Mouse (Mus musculus) liver, embryonic 16.5 days (tissue): Measurements from ENCODE around the gene Pou2f2. TPM values are rescaled to one million over a fixed set of nuclear protein-coding genes. Genes with fewer than 3 reads are reported as not detected.

Experiments
- ATAC-seq: fragments of 200-750 bp; cut with Nextera tagmentation; 2 replicates; pipeline ENCODE4 v1.8.0; 2017; ENCODE audit warnings: low read depth, mild to moderate bottlenecking, moderate number of reproducible peaks, moderate library complexity
- H3K27ac ChIP-seq: fragments of 300-500 bp; sonication (generic); 2 replicates; pipeline ENCODE4 v1.5.1; 2014; ENCODE audit warnings: mild to moderate bottlenecking, low read length
- H3K27me3 ChIP-seq: fragments of 300-500 bp; sonication (generic); 2 replicates; pipeline ENCODE4 v1.6.1; 2014; ENCODE audit warnings: low read depth, low read length, mixed read lengths; ENCODE audit not compliant: control insufficient read depth, insufficient read depth
- H3K36me3 ChIP-seq: fragments of 300-500 bp; sonication (generic); 2 replicates; pipeline ENCODE4 v1.6.1; 2014; ENCODE audit warnings: mild to moderate bottlenecking; ENCODE audit not compliant: control insufficient read depth, insufficient read depth
- H3K4me1 ChIP-seq: fragments of 300-500 bp; sonication (generic); 2 replicates; pipeline ENCODE4 v1.6.1; 2014; ENCODE audit warnings: low read depth, low read length, mixed read lengths; ENCODE audit not compliant: control insufficient read depth
- H3K4me2 ChIP-seq: fragments of 300-500 bp; sonication (generic); 2 replicates; pipeline ENCODE4 v1.6.1; 2014; ENCODE audit warnings: low read depth, low read length, mixed read lengths
- H3K4me3 ChIP-seq: fragments of 300-500 bp; sonication (generic); 2 replicates; pipeline ENCODE4 v1.5.1; 2014; ENCODE audit warnings: low read depth, mild to moderate bottlenecking, low read length
- H3K9ac ChIP-seq: fragments of 300-500 bp; sonication (generic); 2 replicates; pipeline ENCODE4 v1.6.1; 2014; ENCODE audit warnings: low read depth, low read length
- H3K9me3 ChIP-seq: fragments of 300-500 bp; sonication (generic); replicated peaks from 2 replicates; pipeline ENCODE4 v1.6.1; 2016; ENCODE audit warnings: low read length; ENCODE audit not compliant: control insufficient read depth
- WGBS: fragments of 180-500 bp; shearing (Covaris S2); extraction: QIAGEN DNeasy Blood & Tissue Kit; methylation state at CpG from one replicate; pipeline ENCODE4 v1.1.7; 2014; ENCODE audit not compliant: insufficient replicate concordance; 5-methylcytosine and 5-hydroxymethylcytosine counted together
- polyA plus RNA-seq: library from polyadenylated mRNA; unstranded; fragments of >200 nt; fragmentation: Nextera tagmentation; extraction: Ambion mirVana; gene quantifications from 2 replicates; pipeline ENCODE4 v1.2.1, GENCODE M21; 2015

Gene Pou2f2
- polyA plus RNA-seq, 1 experiment from 2014 or later: 1.7 TPM

DNA sequence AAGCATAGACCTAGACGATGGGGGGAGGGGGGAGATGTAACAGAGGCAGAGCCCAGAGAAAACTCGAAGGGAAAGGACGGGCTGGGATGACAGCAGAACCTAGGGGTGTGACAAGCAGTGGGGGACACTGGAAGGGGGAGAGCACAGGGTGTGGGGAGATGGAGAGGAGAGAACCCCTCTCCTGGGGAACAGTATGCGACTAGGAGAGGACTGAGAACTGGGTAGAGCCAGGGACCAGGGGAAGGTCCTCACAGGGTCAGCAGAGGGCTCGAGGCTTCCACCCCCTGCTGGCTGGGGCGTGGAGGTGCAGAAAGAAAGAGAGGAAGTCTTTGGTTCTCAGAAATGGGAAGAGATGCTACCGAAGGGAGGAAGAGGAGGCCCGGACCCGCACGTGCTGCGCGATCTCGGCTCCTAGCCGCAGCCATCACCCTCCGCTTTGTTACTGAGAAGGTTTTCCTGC, 1.8 kb upstream of the Pou2f2 start:
- Histone ChIP-seq H3K36me3 (no peaks in the 10 kb centered on the region), H3K9me3 (no peaks in the 10 kb centered on the region), H3K9ac (no peak overlapping the region), H3K4me1 (no peaks in the 10 kb centered on the region; the same call in none of the 2 replicates), H3K27me3 (peaks cover 73% of the 10 kb centered on the region), H3K4me2 (no peak overlapping the region), H3K4me3 (no peak overlapping the region), H3K27ac (no peak overlapping the region)
- peak; percentile 35; the same call in 1 of the 2 replicates for ATAC-seq
- WGBS: 1% methylated on average over 15 of the region's 15 CpGs

DNA sequence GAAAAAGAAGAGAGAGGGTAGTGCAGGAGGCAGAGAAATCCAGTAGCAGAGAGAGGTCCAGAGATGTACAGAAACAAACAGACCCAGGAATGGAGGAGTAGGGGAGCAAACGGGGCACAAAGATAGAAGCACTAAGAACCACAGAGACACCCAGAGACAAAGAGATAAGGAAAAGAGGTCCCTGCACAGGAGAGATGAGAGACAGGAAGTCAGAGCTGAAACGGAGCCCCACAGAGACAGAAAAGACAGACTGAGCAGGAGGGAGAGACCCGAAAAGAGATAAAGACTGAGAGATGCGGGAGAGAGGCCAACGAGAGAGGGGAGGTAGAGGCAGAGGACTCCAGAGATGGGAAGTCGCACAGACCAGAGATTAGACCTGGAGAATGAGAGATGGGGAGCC, 986 bp upstream of the Pou2f2 start:
- Histone ChIP-seq H3K4me3 (no peak overlapping the region), H3K9me3 (no peaks in the 10 kb centered on the region), H3K4me2 (no peak overlapping the region), H3K4me1 (no peaks in the 10 kb centered on the region; the same call in none of the 2 replicates), H3K36me3 (no peaks in the 10 kb centered on the region), H3K27me3 (peaks cover 82% of the 10 kb centered on the region), H3K27ac (no peak overlapping the region), H3K9ac (no peak overlapping the region)
- ATAC-seq: no peak
- WGBS: under 1% methylated on average over 6 of the region's 6 CpGs

DNA sequence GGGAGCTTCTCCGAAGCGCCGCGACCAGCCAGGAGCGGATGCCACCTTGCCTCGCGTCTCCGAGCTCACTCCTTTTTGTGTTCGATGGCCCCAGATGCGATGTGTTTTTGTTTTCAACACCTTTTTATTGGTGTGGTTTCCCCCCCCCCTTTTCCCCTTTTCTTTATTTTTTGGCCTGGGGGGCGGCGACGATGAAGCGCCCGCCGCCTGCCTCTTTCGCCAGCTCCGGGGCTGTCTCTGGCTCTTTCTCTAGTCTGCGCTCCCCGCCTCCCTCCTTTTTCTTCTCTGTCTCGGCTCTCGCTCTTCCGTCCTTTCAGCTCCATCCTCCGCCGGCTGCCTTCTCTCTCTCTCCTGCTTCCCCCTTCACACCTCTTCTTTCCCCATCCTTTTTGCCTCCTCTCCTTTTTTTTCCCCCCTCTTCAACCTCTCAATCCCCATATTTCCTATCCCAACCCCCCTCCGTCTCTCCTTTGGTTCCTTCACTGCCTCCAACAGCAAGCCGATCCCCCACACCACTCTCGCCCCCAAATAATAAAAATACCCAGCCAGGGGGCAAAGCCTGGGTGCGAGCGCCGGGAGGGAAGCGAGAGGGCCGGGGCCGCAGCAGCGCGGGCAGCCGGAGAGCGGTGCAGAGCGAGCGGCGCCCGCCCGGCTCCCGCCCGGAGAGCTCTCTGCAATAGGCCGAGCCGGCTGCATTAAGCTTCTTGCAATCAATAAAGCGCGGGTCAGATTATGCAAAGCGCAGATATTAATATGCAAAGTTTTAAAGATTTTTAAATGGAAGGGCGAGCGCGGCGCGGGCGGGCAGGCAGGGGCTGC, 530 bp downstream of the Pou2f2 start:
- no peak for ATAC-seq
- H3K4me2 ChIP-seq: peak overlapping the region; percentile 56
- no peak overlapping the region for H3K9ac ChIP-seq
- H3K27me3 ChIP-seq: peaks cover 89% of the 10 kb centered on the region
- 2% methylated on average over 55 of the region's 56 CpGs for WGBS
- no peak overlapping the region for H3K27ac ChIP-seq
- H3K4me1 ChIP-seq: no peaks in the 10 kb centered on the region; the same call in none of the 2 replicates
- no peaks in the 10 kb centered on the region for H3K36me3 ChIP-seq
- peak overlapping the region; percentile 36 for H3K4me3 ChIP-seq
- no peaks in the 10 kb centered on the region for H3K9me3 ChIP-seq

DNA sequence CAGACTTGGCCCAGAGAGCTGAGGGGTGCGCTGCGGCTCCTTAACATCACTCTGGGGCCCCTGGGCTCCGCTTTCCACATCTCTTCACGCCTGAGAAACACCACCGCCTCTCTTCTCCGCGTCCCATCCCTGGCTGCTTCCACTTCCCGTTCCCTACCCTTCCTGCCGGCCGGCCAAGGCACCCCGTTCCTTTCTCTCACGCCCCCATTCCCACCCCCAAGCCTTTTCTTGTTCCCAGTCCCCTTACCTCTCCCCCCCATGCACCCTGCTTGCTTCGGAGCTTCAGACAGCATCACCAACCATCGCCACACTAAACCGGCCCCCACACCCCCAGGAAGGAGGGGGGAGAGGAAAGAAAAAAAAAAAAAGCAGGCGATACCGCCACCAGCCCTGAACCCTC, 1.2 kb downstream of the Pou2f2 start:
- Histone ChIP-seq H3K27me3 (peaks cover 86% of the 10 kb centered on the region), H3K9me3 (no peaks in the 10 kb centered on the region), H3K9ac (no peak overlapping the region), H3K36me3 (no peaks in the 10 kb centered on the region), H3K4me3 (no peak overlapping the region), H3K27ac (no peak overlapping the region), H3K4me2 (no peak overlapping the region), H3K4me1 (no peaks in the 10 kb centered on the region; the same call in none of the 2 replicates)
- ATAC-seq: no peak
- WGBS: 2% methylated on average over 15 of the region's 17 CpGs

DNA sequence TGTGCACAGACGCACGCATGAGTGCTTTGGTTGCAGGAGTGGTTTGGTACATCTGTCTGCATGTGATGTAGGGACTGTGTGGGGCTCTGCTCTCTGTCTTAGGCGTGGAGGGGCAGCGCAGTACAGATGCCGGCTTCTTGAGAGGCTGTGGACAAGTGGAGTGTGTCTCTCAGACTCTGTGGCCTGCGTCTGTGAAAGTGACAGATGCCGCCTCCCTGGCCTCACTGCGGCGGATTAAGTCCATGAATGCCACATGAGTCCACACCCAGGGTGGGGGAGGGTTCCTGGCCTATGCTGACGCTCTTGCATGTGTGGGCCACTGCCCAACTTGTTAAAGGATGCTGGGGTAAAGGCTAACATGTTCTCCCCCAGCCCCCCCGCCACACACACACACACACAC, 5.2 kb downstream of the Pou2f2 start:
- 62% methylated on average over 11 of the region's 11 CpGs for WGBS
- H3K4me2 ChIP-seq: no peak overlapping the region
- no peaks in the 10 kb centered on the region for H3K9me3 ChIP-seq
- H3K27ac ChIP-seq: no peak overlapping the region
- H3K27me3 ChIP-seq: peaks cover 46% of the 10 kb centered on the region
- H3K4me3 ChIP-seq: no peak overlapping the region
- ATAC-seq: no peak
- no peaks in the 10 kb centered on the region; the same call in 1 of the 2 replicates for H3K4me1 ChIP-seq
- no peaks in the 10 kb centered on the region for H3K36me3 ChIP-seq
- H3K9ac ChIP-seq: no peak overlapping the region

DNA sequence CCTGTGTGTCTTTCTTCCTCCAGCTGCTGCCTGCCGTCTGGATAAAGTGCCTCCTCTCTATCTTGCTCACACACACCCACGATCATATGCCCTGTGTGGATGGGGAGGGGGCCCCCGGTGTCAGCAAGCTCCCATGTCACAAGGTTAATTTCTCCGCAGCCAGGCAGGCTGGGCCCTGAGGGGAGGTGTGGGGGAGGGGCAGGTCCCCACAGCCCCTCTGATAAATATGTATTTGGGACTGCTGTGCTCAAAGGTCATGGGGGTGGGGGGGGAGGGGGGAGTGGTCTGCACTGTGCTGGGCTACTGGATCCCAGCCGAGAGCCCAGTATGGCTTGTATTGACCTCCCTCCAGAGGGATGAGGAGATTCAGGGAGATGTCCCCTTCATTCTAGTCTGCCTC, 6.9 kb downstream of the Pou2f2 start:
- no peak for ATAC-seq
- WGBS: 41% methylated on average over 5 of the region's 5 CpGs
- no peak overlapping the region for H3K9ac ChIP-seq
- H3K27me3 ChIP-seq: peaks cover 29% of the 10 kb centered on the region
- H3K9me3 ChIP-seq: no peaks in the 10 kb centered on the region
- H3K4me3 ChIP-seq: no peak overlapping the region
- H3K36me3 ChIP-seq: no peaks in the 10 kb centered on the region
- H3K4me1 ChIP-seq: no peaks in the 10 kb centered on the region
- H3K27ac ChIP-seq: no peak overlapping the region
- no peak overlapping the region for H3K4me2 ChIP-seq

DNA sequence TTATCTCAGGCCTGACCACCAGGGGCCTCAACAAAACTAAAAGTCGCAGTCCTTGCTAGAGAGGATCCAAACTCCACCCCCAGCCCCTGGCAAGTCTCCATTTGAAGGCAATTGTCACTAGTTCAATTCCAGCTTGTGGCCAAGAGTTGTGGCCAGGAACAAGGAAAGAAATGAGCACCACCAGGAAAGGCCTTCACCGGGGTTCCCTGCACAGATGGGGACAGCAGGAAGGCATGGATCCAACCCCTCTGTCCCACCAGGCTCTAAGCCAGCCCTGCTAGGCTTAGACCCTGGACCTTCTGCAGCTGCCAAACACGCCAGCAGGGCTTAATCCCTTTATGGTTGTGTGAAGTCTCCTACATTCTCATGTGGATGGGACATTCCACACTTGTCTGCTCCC, 8.9 kb downstream of the Pou2f2 start:
- Histone ChIP-seq H3K9me3 (no peaks in the 10 kb centered on the region), H3K27me3 (peaks cover 9% of the 10 kb centered on the region), H3K4me2 (no peak overlapping the region), H3K27ac (no peak overlapping the region), H3K4me1 (no peaks in the 10 kb centered on the region), H3K9ac (no peak overlapping the region), H3K36me3 (no peaks in the 10 kb centered on the region), H3K4me3 (no peak overlapping the region)
- 38% methylated on average over 3 of the region's 3 CpGs for WGBS
- ATAC-seq: no peak

DNA sequence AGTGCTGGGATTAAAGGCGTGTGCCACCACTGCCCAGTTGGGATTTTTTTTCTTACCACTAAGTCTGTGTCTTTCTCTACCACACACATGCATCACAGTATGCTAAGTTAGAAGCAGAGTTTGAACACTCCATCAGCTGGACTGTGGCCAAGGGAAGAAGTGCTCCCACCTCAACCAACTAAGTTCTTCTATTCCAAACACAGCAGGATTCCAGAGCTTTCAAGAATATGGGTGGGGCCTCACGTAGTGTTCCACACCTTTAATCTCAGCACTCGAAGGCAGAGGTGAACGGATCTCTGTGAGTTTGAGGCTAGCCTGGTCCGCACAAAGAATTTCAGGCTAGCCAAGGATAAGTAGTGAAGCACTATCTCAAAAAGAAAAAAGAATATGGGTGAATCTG, 13.4 kb downstream of the Pou2f2 start:
- ATAC-seq: no peak
- Histone ChIP-seq H3K4me3 (no peak overlapping the region), H3K4me1 (no peaks in the 10 kb centered on the region), H3K4me2 (no peak overlapping the region), H3K27me3 (peaks cover 11% of the 10 kb centered on the region), H3K9ac (no peak overlapping the region), H3K27ac (no peak overlapping the region), H3K9me3 (no peaks in the 10 kb centered on the region), H3K36me3 (no peaks in the 10 kb centered on the region)
- WGBS: 63% methylated on average over 5 of the region's 5 CpGs

DNA sequence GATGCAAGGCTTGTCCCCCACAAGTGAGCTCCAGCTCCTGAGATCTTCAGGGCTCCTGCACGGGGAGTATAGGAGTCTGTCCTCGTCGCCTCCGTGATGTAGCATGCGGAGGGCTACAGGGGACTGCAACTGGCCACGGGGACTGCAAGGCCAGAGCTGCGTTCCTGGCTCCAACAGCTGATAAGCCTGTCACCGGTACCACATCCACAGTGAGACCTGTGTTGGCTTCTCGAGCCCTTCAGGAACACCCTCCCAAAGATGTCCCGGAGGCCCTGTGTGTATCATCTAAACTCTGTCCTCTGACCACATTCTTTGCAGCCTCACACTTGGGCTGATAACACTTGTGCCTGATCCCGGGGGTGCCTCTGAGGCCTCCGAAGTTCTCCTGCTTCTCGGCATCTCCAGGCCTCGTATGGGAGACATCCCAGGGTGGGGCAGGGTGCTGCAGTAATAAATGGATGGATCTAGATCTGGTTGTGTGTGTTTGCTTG, 23.3 kb downstream of the Pou2f2 start:
- H3K36me3 ChIP-seq: no peaks in the 10 kb centered on the region
- WGBS: 8% methylated on average over 14 of the region's 14 CpGs
- peaks cover 16% of the 10 kb centered on the region for H3K27me3 ChIP-seq
- peak; percentile 58 for ATAC-seq
- peak overlapping the region; percentile 53 for H3K4me3 ChIP-seq
- H3K9ac ChIP-seq: peak overlapping the region; percentile 64
- H3K4me2 ChIP-seq: peak overlapping the region; percentile 81
- H3K9me3 ChIP-seq: no peaks in the 10 kb centered on the region
- peaks cover 35% of the 10 kb centered on the region for H3K4me1 ChIP-seq
- peak overlapping the region; percentile 84 for H3K27ac ChIP-seq
